7 mouse cellular contexts compared by ENCODE assay signal in the genomic region with DNA sequence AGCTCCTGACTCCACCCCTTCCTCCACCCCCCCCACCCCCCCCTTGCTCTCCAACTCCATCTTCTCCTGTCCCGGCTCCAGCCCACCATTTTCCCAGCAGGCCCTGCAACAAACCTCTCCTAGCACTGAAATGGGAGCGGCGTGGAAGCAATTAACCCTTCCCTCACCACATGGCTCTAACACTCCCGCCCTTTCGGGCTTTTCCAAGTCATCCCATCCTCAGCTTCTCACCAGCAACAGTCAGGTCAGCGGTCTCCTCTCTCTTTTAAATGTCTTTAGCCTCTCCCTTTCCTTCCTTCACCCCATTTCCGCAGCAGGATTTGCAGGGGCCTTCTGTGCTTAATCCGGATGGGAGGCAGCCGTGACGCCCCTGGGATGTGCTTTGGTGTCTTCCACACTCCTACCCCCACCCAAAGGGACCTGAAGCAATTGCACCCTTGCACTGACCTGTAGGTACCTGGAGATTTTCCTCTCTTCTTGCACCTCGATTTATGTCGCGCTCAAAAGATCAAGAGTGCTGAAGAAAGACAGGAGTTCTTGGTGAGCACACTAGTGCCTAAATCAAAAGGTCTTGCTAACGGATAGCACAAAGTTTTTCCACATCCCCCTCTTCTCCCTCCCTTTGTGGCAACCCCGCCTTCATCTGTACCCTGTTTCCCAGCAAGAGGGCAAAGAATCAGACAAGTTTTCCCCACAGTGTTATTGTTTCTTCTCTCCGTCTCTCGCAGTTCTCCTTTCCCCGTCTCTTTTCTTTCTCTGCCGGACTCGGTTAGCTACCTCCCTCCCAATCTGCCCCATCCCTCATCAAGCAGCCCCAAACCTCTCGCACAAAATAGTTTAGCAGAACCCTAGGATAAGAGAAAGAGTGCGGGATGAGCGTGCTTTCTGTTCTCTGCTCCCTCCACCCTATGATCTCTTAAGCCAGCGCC. TPM values are rescaled to one million over a fixed set of nuclear protein-coding genes. Genes with fewer than 3 reads are reported as not detected.
A peak's percentile ranks its signal among the peaks of the same experiment; 100 is the strongest.
DNase-seq lines count a peak whose midpoint lies in the region; ATAC-seq and TF ChIP-seq lines count a peak whose summit lies in the region.

No protein-coding gene starts in this region.

- peak overlapping the region; percentile 60 for H3K4me2 ChIP-seq in hindbrain, embryonic 16.5 days (ENCODE audit: low read length)

- intact Hi-C loops in gastrocnemius, adult 2 months (cut with DNase I): no loop called here

- H3K36me3 ChIP-seq in hindbrain, embryonic 16.5 days (ENCODE audit: control insufficient read depth, insufficient read depth, low read length): no peaks in the 10 kb centered on the region

- no peak for TF ChIP-seq CTCF in gastrocnemius, adult 2 months (IDR thresholded peaks at IDR 0.05)

- peak overlapping the region; percentile 64 for H3K9ac ChIP-seq in hindbrain, embryonic 16.5 days (ENCODE audit: low read depth, low read length)

- no peaks in the 10 kb centered on the region for H3K9me3 ChIP-seq in hindbrain, embryonic 16.5 days (ENCODE audit: control insufficient read depth, low read length)

- peak overlapping the region; percentile 71 for H3K4me3 ChIP-seq in gastrocnemius, adult 2 months
- H3K4me3 ChIP-seq in hindbrain, embryonic 16.5 days (ENCODE audit: low read length): peak overlapping the region; percentile 51

- no peaks in the 10 kb centered on the region for H3K27me3 ChIP-seq in hindbrain, embryonic 16.5 days (replicated peaks; ENCODE audit: control insufficient read depth, insufficient read depth, low read length)

- WGBS in hindbrain, embryonic 16.5 days: 22% methylated on average over 24 of the region's 24 CpGs

- ATAC-seq in hindbrain, embryonic 16.5 days: peak; percentile 77

- H3K4me1 ChIP-seq in hindbrain, embryonic 16.5 days (ENCODE audit: control insufficient read depth, insufficient read depth, low read depth, low read length): peaks cover 2% of the 10 kb centered on the region

- peak overlapping the region; percentile 88 for H3K27ac ChIP-seq in gastrocnemius, adult 2 months
- H3K27ac ChIP-seq in hindbrain, embryonic 16.5 days (ENCODE audit: low read depth, low read length): peak overlapping the region; percentile 77

- peak; percentile 78 for DNase-seq in adrenal gland, postnatal 14 days
- peak; percentile 84 for DNase-seq in embryo, embryonic 10 days (ENCODE audit: low spot score)
- peak; percentile 64 for DNase-seq in gastrocnemius, adult 2 months
- peak; percentile 43 to 44 for DNase-seq in left cerebral cortex, adult 18-20 months (ENCODE audit: low spot score in 2 of 2)
- DNase-seq in lung, postnatal 25 days (ENCODE audit: low spot score): peak; percentile 63
- peak; percentile 40 to 46 for DNase-seq in right cerebral cortex, adult 2 months (ENCODE audit: low spot score in 2 of 2)

RNA-seq across cellular contexts. Expression of a gene that starts 0.7 kb away (rescaled TPM):
- 53.7 and 57.7 TPM in 2 replicates for total RNA-seq in adrenal gland, postnatal 14 days (2021)
- 10 to 100 TPM in 1 of 2 experiments, 1 to 10 TPM in 1; 9.5 to 11.2 TPM for total RNA-seq in gastrocnemius, adult 2 months (2021)
- polyA plus RNA-seq in hindbrain, embryonic 16.5 days (2015; fragmentation: Nextera tagmentation; extraction: Ambion mirVana): 121 and 134 TPM in 2 replicates
- 10 to 100 TPM; 37.1 to 40.3 TPM for total RNA-seq in left cerebral cortex, adult 18-20 months (2021)

RNA-seq across cellular contexts. Expression of a gene that starts 32.2 kb away (rescaled TPM):
- 1.1 and 1.7 TPM in 2 replicates for total RNA-seq in adrenal gland, postnatal 14 days (2021)
- total RNA-seq in gastrocnemius, adult 2 months (2021): 10 to 100 TPM; 19.8 to 29.3 TPM
- 37.8 and 39.5 TPM in 2 replicates for polyA plus RNA-seq in hindbrain, embryonic 16.5 days (2015; fragmentation: Nextera tagmentation; extraction: Ambion mirVana)
- total RNA-seq in left cerebral cortex, adult 18-20 months (2021): 100 to 1,000 TPM in 1 of 2 experiments, 10 to 100 TPM in 1; 99.2 to 131 TPM

RNA-seq across cellular contexts. Expression of a gene that starts 32.7 kb away (rescaled TPM):
- 13.8 and 14.8 TPM in 2 replicates for total RNA-seq in adrenal gland, postnatal 14 days (2021)
- total RNA-seq in gastrocnemius, adult 2 months (2021): not detected
- polyA plus RNA-seq in hindbrain, embryonic 16.5 days (2015; fragmentation: Nextera tagmentation; extraction: Ambion mirVana): 137 and 140 TPM in 2 replicates
- total RNA-seq in left cerebral cortex, adult 18-20 months (2021): 10 to 100 TPM; 18.6 to 21.7 TPM

RNA-seq across cellular contexts. Expression of a gene that starts 43.1 kb away (rescaled TPM):
- not detected in 2 replicates for total RNA-seq in adrenal gland, postnatal 14 days (2021)
- 10 to 100 TPM; 15.6 to 47.9 TPM for total RNA-seq in gastrocnemius, adult 2 months (2021)
- 2.9 and 14.2 TPM in 2 replicates for polyA plus RNA-seq in hindbrain, embryonic 16.5 days (2015; fragmentation: Nextera tagmentation; extraction: Ambion mirVana)
- 1 to 10 TPM; 1.8 to 3.0 TPM for total RNA-seq in left cerebral cortex, adult 18-20 months (2021)

RNA-seq across cellular contexts. Expression of a gene that starts 43.9 kb away (rescaled TPM):
- 9.5 and 11.8 TPM in 2 replicates for total RNA-seq in adrenal gland, postnatal 14 days (2021)
- total RNA-seq in gastrocnemius, adult 2 months (2021): 10 to 100 TPM; 13.9 to 15.0 TPM
- 273 and 301 TPM in 2 replicates for polyA plus RNA-seq in hindbrain, embryonic 16.5 days (2015; fragmentation: Nextera tagmentation; extraction: Ambion mirVana)
- 10 to 100 TPM; 92.6 to 100.0 TPM for total RNA-seq in left cerebral cortex, adult 18-20 months (2021)

Comparison
In these comparisons a context has a peak if more than half of its experiments do, and no peak if none do; other contexts are left out.
1. Peak in every context shown above with its lines: DNase-seq, ATAC-seq, H3K4me3 ChIP-seq and H3K27ac ChIP-seq.
2. RNA of a gene that starts 32.7 kb away (total RNA-seq): 18.6 to 21.7 TPM in left cerebral cortex, adult 18-20 months and 13.8 to 14.8 TPM in adrenal gland, postnatal 14 days; not detected in gastrocnemius, adult 2 months; every median in the first group is over 10 times any median in the second.